8 mouse cellular contexts compared by ENCODE assay signal in genomic region chr2:151008517-151008932, GRCm38 (mm10). TPM values are rescaled to one million over a fixed set of nuclear protein-coding genes. Genes with fewer than 3 reads are reported as not detected.
DNase-seq lines count a peak whose midpoint lies in the region; ATAC-seq lines count a peak whose summit lies in the region.

No protein-coding gene starts in this region.

- H3K27ac ChIP-seq in hindbrain, embryonic 12.5 days, result no peak overlapping the region

- 0% methylated on average over 21 of the region's 21 CpGs for WGBS in hindbrain, embryonic 12.5 days

- H3K4me2 ChIP-seq in hindbrain, embryonic 12.5 days (replicated peaks), result peak overlapping the region; percentile 89

- H3K9ac ChIP-seq in hindbrain, embryonic 12.5 days, result peak overlapping the region; percentile 76

- H3K9me3 ChIP-seq in hindbrain, embryonic 12.5 days (replicated peaks), result no peaks in the 10 kb centered on the region

- H3K36me3 ChIP-seq in hindbrain, embryonic 12.5 days, result no peaks in the 10 kb centered on the region

- peaks cover 14% of the 10 kb centered on the region for H3K4me1 ChIP-seq in hindbrain, embryonic 12.5 days

- H3K27me3 ChIP-seq in hindbrain, embryonic 12.5 days, result no peaks in the 10 kb centered on the region

- ATAC-seq in hindbrain, embryonic 12.5 days (ENCODE audit: low FRiP score), result peak; percentile 53
- peak; percentile 52 for ATAC-seq in megakaryocyte-erythroid progenitor cell, adult 5-6 weeks (replicated peaks; ENCODE audit: low FRiP score, low TSS enrichment, poor library complexity, severe bottlenecking)

- DNase-seq in right cerebral cortex, postnatal 25 days, result peak; percentile 13
- DNase-seq in right cerebral cortex, adult 18-20 months, result no peak
- peak; percentile 36 for DNase-seq in c-Kit-negative CD71-positive TER-119-positive erythroid progenitor cells, embryonic 14.5 days (ENCODE audit: low read depth, low spot score)
- no peak for DNase-seq in cerebellum, adult 11-12 months
- DNase-seq in urinary bladder, postnatal 25 days (ENCODE audit: low spot score), result no peak
- DNase-seq in thymus, postnatal 10 days (ENCODE audit: low spot score in 2 of 2), result no peak

- H3K4me3 ChIP-seq in hindbrain, embryonic 12.5 days, result peak overlapping the region; percentile 72

RNA-seq across cellular contexts. Expression of gene Ninl, which starts 30.7 kb away (rescaled TPM):
- 9.8 and 12.1 TPM in 2 replicates for polyA plus RNA-seq in hindbrain, embryonic 12.5 days (2016; fragmentation: Nextera tagmentation; extraction: Ambion mirVana)
- total RNA-seq in megakaryocyte-erythroid progenitor cell, adult 5-6 weeks (2014; fragmentation: Nextera tagmentation), result 4.4 and 6.1 TPM in 2 replicates
- 9.6 and 11.2 TPM in 2 replicates for total RNA-seq in megakaryocyte-erythroid progenitor cell, adult 5-6 weeks (2017)

RNA-seq across cellular contexts. Expression of gene Nanp, which starts 30.7 kb away (rescaled TPM):
- polyA plus RNA-seq in hindbrain, embryonic 12.5 days (2016; fragmentation: Nextera tagmentation; extraction: Ambion mirVana), result 36.2 and 38.1 TPM in 2 replicates
- total RNA-seq in megakaryocyte-erythroid progenitor cell, adult 5-6 weeks (2014; fragmentation: Nextera tagmentation), result 35.5 and 42.2 TPM in 2 replicates
- 26.2 and 38.6 TPM in 2 replicates for total RNA-seq in megakaryocyte-erythroid progenitor cell, adult 5-6 weeks (2017)

Comparison
In these comparisons a context has a peak if more than half of its experiments do, and no peak if none do; other contexts are left out.
1. DNase-seq: peak in right cerebral cortex, postnatal 25 days (single experiment) and c-Kit-negative CD71-positive TER-119-positive erythroid progenitor cells, embryonic 14.5 days (single experiment); none in right cerebral cortex, adult 18-20 months (single experiment), cerebellum, adult 11-12 months (single experiment), urinary bladder, postnatal 25 days (single experiment) and thymus, postnatal 10 days (0 of 2).